Mouse (Mus musculus) urinary bladder, postnatal 14 days (tissue): ENCODE data around the gene Nphp4.
"Not testable (repeated sequence)": the region's sequence is repeated elsewhere in the genome, so short reads cannot be mapped to it uniquely, and the experiment has no call there.

Source experiments
- DNase-seq: peaks from one replicate; pipeline ENCODE4 v3.0.0; 2021; ENCODE audit warnings: low spot score

Gene Nphp4

DNA sequence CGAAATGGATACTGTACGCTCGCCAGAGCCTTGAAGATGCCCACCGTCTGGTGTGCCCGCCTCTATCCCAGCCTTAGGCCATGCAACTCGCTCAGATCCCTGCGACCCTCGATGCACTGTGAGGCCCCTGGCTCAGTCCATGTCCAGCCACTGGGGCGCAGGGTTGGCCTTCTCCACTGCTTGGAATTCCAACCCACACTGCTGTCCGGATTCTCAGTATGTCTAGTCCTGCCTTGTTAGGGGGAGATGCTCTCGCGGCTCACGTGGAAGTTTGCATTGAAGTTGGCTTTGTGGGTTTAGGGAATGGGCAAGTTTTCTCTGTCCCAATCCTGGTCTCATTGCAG lies 1.7 kb downstream of the Nphp4 start:
- DNase-seq, result no peak

DNA sequence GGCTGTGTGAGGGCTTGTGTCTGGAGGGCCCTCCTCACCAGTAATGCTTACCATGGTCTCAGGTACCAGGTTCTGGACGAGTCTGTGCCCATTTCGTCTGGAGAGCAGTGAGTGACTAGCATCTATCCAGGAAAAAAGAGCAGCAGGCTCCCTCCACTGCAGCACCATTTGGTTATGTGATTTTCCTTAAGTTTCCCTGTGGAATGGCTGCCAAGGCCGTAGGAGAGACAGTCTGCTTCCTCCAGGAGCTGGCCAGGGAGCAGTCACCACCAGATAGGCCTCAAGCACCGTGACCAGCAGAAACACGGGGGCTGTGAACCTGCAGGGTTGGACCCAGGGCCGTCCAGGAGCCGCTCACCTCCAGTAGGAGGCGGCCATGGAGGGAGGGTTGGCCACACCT lies 3.9 kb downstream of the Nphp4 start:
- DNase-seq, result no peak

DNA sequence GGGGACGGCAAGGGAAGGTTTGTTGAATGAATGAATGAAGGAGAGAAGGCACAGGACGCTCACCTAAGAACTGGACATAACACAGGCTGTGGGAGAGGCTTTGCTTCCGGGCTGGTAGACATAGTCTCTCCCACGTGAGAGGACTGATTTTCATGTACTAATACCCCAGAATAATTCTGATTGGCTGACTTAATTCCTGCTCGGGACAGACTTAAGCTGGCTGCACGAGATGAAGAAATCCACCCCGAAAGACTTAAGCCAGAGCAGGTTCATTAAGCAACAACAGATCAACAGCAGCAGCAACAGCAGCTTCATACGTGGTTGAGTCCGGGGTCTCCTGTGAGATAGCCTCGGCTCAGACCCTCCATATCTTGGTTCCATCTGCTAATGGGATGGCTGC lies 11.5 kb downstream of the Nphp4 start:
- no peak for DNase-seq

DNA sequence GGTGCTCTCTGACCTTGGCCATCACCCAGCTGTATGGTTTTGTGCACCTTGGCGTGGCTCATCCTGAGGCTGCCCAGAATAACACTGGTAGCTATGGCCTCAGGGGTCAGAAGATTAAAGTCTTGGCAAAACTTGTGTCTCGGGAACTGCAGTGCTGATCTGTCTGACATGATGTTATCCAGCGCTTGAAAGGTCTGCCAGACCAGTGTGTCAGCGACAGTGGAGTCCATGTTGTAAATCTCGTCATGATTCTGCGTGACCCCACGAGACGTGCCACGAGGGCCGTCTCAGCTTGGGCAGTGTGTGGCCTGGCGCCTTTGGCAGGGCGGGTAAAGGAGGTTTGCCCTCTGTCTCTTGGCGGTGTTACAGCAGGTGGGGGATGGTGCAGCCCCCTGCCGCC lies 13.8 kb downstream of the Nphp4 start:
- DNase-seq, result no peak

DNA sequence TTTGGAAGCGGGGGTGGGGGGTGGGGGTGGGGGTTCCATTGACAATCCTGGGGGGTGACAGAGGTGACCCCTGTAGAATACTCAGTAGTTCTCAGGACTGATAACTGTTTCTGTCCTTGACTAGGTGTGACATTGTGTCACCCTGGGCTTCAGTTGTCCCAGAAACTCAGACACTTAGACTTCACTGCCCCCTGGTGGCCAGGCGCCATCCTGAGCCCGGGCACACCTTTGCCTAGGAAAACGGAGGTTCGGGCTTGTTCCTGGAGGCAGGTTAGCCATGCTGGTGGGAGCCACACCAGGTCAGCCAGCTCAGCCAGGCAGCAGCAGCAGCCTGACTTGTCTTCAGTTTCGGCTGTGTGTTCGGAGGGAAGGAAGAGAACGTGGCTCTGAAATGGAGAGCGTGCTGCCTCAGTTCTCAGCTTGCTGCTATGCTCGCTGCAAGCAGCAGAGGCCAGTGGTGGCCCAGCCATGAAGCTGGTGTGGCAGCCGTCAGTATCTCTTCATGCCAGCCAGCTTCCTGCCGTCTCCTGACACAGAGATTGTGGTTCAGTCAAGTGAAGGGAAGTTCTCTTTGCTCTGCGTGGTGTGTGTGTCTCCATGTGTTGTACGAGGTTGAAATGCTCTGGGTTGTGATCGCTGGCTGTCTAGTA lies 14.9 kb downstream of the Nphp4 start:
- DNase-seq, result peak; percentile 69

DNA sequence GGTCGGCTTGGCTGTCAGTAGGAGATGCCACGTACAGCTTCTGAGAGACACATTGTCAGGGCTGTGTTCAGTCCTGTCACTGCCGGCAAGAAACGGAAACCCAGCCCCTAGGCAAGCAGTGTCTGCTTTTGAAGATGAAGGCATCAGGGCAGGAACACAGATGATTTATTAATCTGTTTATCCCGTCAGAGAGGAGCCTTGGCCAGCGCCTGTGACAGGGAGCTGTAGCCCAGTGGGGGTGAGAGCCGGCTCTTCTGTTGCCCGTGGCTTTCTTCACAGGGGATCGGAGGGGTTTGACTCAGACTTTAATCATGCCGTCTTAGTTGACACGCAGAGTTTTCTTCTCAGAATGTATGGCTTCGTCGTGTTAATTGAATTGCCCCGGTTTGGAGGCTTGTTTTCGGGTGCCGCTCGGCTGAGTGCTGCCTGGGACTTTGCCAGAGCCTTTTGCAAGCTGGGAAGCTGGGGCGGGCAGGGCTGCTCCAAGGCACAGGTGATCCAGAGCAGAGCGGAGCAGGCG lies 17.9 kb downstream of the Nphp4 start:
- DNase-seq, result no peak

DNA sequence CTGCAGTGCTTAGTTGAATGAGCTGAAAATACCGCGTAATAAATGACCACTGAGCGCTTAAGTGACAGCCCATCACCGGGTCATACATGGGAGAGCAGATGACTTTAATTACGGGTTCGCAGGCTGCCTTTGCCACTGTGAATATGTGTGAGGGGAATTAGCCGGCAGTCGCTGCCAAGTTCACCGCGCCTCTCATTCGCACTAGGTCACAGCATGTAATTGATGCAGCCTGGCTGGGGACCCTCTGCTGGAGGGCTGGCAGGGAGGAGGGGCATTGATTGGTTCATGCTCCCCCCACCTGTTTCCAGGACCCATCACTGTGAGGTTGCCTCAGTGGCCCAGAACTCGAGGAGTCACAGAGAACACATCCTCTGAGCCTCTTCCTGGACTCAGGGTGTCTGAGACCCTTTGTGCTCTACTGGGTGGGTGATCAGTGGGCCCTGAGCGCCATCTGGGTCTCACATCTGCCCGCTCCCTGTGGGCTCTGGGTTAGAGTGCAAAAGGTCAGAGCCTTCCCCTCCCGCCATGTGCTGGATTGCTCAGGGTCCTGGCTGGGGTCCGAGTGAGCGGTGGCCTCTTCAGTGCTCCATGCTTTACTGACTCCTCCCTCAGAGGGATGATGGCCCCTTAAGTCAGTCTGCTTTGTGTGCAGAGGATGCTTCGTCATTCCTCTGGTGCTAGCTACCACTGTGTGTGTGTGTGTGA lies 35.9 kb downstream of the Nphp4 start:
- DNase-seq, result no peak

DNA sequence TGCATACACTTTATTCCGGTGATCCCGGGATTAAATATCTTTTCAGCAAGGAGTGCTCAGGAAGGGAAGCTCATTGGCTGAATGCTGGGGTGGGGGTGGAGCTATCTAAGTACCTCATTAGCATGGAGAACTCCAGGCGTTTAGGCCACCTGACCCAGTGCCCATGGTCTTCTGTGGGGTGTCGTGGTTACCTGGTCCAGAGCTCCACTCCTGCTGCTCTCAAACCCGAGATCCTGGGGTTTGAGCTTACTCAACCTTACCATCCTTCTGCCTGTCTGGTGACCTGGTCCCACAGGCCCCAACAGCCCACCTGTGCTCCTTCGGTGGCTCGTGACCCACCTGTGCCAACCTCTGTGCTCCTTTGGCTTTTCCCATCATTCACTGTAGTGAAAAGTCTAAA lies 38.4 kb downstream of the Nphp4 start:
- no peak for DNase-seq

DNA sequence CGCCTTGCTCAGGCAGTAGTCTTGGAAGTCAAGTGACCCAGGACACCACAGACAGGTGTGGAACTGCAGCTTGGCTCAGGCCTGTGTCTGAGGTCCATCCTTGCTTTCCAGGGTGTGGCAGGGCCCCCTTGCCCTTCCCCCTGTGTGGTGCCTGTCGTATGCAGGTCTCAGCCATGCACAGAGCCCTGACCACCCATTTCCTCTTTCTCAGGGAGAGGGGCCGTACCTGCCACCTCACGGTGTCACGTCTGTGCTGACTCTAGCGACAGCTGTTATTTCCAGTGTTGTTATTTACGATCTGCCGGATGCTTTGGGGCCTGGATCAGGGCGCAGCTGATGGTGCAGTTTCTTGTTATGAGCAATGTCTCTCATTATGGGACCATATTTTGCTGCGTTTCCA lies 42.6 kb downstream of the Nphp4 start:
- DNase-seq, result no peak

DNA sequence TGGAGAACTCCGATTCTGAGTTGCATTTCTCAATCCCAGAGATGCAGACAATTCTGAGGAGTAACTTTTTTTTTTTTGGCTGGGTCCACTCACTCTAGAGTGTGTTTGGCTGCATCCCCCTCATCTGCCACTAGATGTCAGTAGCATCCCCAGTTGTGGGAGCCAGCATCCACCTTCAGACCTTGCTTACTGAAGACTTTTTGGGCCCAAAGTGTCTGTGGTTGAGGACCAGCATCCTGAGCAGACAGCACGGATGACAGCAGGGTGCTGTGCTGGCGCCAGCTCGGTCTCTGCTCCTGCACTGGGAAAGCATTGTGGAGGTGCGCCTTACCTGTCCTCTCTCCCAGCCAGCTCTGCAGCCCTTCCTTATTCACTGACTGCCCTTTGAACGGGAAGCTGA lies 43.6 kb downstream of the Nphp4 start:
- peak; percentile 51 for DNase-seq

DNA sequence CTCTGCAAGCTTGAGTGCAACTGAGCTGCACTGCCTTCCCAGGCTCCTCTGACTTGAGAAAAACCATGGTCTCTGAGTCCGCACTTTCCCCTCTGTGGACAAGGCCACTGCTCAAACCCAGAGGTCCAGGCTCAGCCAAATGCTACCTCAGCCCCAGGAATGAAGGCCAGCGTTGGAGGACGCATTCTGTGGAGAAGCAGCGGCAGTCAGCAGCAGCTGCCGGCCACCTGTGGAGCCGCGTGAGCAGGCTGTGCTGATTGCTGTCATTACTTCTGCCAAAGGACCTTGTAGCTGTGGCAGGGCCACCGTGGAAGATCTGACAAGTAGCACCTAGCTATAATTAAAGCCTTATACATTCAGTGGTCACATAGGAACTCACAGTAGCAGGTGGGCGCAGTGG lies 56.4 kb downstream of the Nphp4 start:
- no peak for DNase-seq

DNA sequence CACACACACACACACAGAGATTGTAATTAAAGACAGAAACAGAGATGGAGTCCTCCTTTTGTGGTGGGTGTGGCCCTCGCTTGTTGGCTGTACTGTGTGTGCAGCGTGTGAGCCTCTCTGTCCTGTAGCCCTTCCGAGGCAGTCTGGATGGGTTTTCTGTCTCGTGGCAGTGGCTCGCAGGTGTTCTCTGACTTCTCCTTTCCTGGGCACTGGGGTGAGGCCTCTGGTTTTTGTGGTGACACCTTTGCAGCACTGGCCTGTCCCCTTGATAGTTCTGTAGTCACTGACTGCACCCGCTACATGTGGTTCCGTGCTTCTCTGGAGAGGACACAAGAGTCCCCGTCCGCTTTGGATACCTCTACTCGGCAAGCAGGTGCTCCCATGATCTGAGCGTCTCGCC lies 63.2 kb downstream of the Nphp4 start:
- no peak for DNase-seq

DNA sequence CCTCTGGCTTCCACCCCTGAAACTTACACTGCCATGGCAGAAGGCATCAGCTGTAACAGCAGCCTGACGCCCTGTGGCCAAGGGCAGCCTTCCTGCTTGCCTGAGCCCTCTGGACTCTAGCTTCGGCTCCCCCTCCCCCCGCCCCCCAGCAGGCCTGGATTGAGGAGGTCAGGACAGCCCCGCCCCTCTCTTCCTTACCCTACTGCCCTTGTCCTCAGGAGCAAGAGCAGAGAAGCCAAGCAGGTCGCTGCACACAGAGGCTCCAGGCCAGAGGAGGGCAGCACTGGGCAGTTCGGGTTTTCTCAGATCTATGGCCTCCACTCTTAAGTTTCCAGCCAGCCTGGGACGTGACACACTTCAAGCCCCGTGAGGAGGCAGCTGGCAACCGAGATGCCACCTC lies 64.7 kb downstream of the Nphp4 start:
- DNase-seq, result no peak

DNA sequence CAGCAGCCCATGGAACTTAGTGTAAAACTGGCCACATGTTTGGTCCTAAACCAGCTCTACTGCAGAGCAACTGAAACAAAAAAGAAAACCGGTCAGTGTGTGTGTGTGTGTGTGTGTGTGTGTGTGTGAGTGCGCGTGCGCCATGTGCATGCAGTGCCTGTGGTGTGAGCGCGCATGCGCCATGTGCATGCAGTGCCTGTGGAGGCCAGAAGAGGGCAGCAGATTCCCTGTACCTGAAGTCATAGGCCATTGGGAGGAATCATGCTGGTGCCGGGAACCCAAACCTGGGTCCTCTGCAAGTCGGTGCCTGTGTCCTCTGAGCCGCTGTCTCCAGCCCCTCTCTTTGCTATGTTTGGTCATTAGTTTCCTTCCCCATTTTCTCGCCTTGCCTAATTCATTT lies 65.9 kb downstream of the Nphp4 start:
- DNase-seq, result no peak

DNA sequence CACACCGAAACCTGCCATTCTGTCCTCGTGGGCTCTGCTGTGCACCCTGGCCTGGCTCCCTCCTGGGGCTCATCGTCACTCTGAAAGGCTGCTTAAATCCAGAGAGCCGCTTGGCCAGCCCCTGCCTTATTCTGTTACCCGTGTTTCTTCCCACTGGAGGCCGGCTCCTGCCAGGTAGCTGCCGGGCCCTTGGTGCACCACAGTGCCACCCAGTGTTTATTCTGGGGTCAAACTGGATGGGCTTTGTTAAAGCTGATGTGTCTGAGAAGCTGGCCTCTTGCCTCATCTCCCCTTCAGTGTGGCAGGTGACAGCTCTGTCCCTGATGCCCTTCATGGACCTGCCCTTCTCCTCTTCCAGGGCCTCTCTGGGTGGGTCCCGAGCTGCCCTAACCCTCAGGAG lies 70.0 kb downstream of the Nphp4 start:
- no peak for DNase-seq

DNA sequence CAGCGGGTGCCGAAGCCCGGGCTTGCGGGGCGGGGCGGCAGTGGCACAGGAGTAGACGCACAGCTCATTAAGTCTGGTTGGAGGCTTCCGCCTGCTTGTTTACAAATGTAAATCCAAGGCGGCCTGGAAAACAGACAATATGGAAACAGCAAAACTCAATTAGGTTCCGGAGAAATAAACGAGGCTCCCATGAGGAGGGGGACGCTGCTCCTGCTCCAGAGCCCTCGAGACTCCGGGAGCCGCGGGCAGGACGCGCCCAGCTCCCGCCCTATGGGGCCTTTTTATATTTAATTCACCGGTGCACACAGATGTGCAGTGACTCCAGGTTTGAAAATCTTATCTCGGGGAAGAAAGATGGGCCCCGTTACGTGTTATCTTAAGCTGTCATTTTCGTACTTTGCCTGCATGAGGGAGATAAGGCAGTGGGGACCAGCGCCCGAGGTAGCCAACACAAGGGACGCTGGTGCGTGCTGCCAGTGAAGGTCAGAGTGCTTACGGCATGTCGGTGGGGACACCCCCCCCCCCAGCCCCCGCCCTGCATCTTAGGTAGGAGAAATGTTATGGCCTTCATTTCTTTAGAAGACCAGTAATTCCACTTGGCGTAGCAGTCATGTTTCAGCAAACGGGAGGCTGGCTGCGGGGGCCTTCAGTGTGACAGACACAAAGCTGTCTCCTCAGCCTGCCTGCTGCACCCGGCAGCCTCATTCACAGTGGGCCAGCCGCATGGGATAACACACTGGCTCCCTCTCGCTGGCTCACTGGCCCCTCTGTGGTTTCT lies 71.6 kb downstream of the Nphp4 start:
- DNase-seq, result no peak

DNA sequence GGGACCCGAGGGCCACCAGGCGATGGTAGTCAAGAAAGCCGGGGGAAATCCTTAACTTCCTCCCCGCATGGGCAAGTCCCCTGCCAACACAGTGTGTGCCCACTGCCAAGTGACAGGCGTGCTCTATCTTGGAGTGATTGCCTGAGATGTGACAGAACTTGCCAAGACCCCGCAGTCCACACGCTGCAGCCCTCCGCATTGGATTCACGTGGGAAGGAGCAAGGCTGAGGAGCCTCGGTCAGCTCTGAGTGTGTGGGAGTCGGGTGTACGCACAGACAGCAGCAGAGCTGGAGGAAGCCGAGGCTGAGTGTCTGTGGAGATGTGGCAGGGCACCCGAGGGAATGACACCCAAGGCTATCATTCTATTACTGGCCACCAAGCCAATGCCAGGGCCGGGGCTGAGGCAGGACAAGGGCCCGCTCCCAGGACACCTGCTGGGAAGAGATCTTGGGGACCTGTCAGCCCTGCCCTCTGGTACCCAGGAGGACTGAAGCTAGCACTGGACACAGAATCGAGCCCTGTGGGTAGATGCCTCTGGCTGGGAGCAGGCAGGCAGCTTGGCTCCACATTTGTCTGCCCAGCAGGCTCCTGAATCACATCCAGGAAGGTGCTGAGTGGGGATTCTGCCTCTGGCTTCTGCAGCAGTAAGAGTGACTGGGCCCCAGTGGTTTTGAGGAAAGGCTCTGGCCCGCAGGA lies 73.1 kb downstream of the Nphp4 start:
- no peak for DNase-seq

DNA sequence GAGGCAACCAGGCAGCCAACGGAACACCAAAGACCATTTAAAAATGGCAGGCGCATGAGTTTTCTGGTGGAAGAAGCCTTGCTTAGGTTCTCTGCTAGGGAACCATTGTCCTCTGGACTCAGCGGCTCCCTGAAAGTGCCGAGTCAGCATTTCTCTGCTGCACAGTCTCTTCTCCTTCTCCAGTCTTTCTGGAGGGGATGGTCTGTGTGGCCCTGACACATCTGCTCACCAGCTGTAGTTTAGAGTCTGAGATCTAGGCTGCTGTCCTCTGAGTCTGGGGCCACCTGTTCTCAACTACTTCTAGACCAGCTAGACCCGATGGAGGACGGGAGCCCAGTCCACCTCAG lies 73.7 kb downstream of the Nphp4 start:
- no peak for DNase-seq

DNA sequence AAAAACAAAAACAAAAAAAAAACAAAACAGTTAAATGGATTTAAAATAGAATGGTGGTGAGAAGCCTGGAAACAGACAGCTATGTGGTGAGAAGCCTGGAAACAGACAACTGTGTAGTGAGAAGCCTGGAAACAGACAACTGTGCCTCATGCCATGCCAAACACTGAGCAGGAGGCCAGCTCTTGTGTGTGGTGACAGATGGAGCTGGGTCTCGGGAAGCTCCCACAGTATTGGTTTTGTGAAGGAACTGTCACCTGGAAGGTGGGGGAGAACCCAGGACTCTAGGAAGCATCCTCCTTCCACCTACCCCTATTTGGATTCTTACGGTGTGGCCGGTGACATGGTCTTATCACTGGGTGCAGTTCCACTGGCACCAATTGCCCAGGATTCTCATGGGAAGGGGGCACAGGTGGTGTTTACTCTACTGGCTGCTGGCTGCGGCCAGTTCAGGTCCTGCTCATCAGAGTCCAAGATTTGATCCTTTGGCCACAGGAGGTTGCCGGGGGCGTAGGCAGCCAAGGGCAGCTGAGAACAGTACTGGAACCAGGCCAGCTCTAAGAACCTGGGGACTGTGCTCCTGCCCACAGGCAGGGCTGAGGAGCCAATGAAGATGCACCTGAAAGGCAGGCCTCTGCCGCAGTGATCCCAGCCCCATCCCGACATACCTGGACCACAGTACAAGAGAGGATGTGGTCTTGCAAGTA lies 77.2 kb downstream of the Nphp4 start:
- no peak for DNase-seq

DNA sequence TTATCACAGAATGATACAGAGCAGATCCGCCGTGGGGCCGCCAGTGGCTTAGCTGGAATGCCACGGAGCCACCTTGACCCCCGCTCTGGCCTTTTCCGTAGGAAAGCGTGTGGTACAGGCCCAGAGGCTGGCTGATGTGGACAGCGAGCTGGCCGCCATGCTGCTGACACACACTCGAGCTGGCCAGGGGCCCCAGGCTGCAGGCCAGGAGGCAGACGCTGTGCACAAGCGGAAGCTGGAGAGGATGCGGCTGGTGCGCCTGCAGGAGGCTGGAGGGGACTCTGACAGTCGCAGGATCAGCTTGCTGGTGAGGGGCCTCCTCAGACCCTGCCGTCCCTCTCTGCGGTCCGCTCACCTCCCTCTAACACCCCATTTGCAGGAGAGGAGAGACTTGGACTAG lies 77.9 kb downstream of the Nphp4 start:
- DNase-seq, result peak; percentile 48

DNA sequence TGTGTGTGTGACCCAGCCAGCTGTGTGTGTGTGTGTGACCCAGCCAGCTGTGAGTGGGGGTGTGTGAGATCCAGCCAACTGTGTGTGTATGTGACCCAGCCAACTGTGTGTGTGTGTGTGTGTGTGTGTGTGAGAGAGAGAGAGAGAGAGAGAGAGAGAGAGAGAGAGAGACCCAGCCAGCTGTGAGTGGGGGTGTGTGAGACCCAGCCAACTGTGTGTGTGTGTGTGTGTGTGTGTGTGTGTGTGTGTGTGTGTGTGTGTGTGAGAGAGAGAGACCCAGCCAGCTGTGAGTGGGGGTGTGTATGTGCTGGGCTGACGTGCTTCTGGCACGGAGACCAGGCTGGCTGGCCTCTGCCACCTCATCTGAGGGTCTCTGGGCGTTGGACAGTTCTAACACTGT lies 79.3 kb downstream of the Nphp4 start:
- DNase-seq, result not testable (repeated sequence)

DNA sequence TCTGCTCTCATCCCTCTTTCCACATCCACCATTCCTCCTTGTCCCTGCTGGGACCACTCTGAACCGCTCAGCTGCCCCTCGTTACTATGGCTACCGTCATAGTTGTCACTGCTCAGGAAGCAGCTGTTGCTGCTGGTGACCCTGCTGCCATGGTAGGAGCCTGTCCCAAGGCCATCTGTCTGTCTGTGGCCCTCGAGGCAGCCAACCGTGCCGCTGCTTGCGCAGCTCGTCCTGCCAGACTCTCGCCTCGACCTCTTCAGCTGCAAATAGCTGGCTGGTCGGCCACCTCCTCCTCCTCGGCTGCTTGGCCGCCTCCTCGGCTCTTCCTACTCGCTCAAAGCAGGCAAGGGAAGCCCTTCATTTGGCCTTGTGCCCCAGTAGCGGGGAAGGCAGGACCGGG lies 81.7 kb downstream of the Nphp4 start:
- no peak for DNase-seq
